8 mouse cellular contexts compared by ENCODE assay signal in genomic region chr13:78194850-78195600, GRCm38 (mm10). TPM values are rescaled to one million over a fixed set of nuclear protein-coding genes. Genes with fewer than 3 reads are reported as not detected.
A peak's percentile ranks its signal among the peaks of the same experiment; 100 is the strongest.
DNase-seq lines count a peak whose midpoint lies in the region; ATAC-seq and TF ChIP-seq lines count a peak whose summit lies in the region.

No protein-coding gene starts in this region.

- ATAC-seq in lung, embryonic 14.5 days (ENCODE audit: insufficient read depth), result 0 out of 2 replicates have a peak, but pooled peaks have one; percentile 9
- peak; percentile 13; the same call in 1 of the 2 replicates for ATAC-seq in forebrain, embryonic 12.5 days (ENCODE audit: low FRiP score)
- no peak for ATAC-seq in liver, embryonic 12.5 days

- H3K36me3 ChIP-seq in lung, embryonic 14.5 days (ENCODE audit: insufficient read depth), result peaks cover 7% of the 10 kb centered on the region; the same call in 1 of the 2 replicates
- H3K36me3 ChIP-seq in forebrain, embryonic 12.5 days (replicated peaks), result peaks cover 29% of the 10 kb centered on the region
- no peaks in the 10 kb centered on the region for H3K36me3 ChIP-seq in liver, embryonic 12.5 days

- peak overlapping the region; percentile 50 for H3K9ac ChIP-seq in lung, embryonic 14.5 days
- H3K9ac ChIP-seq in forebrain, embryonic 12.5 days, result peak overlapping the region; percentile 98
- H3K9ac ChIP-seq in liver, embryonic 12.5 days, result peak overlapping the region; percentile 31

- peak overlapping the region; percentile 37 for H3K4me3 ChIP-seq in lung, embryonic 14.5 days (ENCODE audit: low read depth, low read length)
- peak overlapping the region; percentile 96 for H3K4me3 ChIP-seq in forebrain, embryonic 12.5 days (replicated peaks)
- peak overlapping the region; percentile 30 for H3K4me3 ChIP-seq in liver, embryonic 12.5 days

- TF ChIP-seq CTCF in lung, embryonic 14.5 days (IDR thresholded peaks at IDR 0.05; ENCODE audit: low read depth), result no peak

- peak overlapping the region; percentile 10; the same call in 1 of the 2 replicates for H3K27ac ChIP-seq in lung, embryonic 14.5 days (ENCODE audit: low read depth)
- peak overlapping the region; percentile 95 for H3K27ac ChIP-seq in forebrain, embryonic 12.5 days
- no peak overlapping the region for H3K27ac ChIP-seq in liver, embryonic 12.5 days

- H3K9me3 ChIP-seq in lung, embryonic 14.5 days (ENCODE audit: low read depth, low read length), result no peaks in the 10 kb centered on the region
- H3K9me3 ChIP-seq in forebrain, embryonic 12.5 days, result no peaks in the 10 kb centered on the region
- no peaks in the 10 kb centered on the region for H3K9me3 ChIP-seq in liver, embryonic 12.5 days (replicated peaks)

- H3K4me2 ChIP-seq in lung, embryonic 14.5 days, result peak overlapping the region; percentile 70
- H3K4me2 ChIP-seq in forebrain, embryonic 12.5 days, result peak overlapping the region; percentile 70
- peak overlapping the region; percentile 51 for H3K4me2 ChIP-seq in liver, embryonic 12.5 days

- WGBS in lung, embryonic 14.5 days, result 6% methylated on average over 64 of the region's 64 CpGs
- under 1% methylated on average over 64 of the region's 64 CpGs for WGBS in forebrain, embryonic 12.5 days
- 4% methylated on average over 64 of the region's 64 CpGs for WGBS in liver, embryonic 12.5 days (ENCODE audit: insufficient replicate concordance)

- peaks cover 28% of the 10 kb centered on the region for H3K27me3 ChIP-seq in lung, embryonic 14.5 days (ENCODE audit: insufficient read depth, low read length)
- peaks cover 36% of the 10 kb centered on the region for H3K27me3 ChIP-seq in forebrain, embryonic 12.5 days
- peaks cover 94% of the 10 kb centered on the region for H3K27me3 ChIP-seq in liver, embryonic 12.5 days (replicated peaks)

- peaks cover 5% of the 10 kb centered on the region for H3K4me1 ChIP-seq in lung, embryonic 14.5 days (ENCODE audit: insufficient read depth)
- peaks cover 18% of the 10 kb centered on the region for H3K4me1 ChIP-seq in forebrain, embryonic 12.5 days
- H3K4me1 ChIP-seq in liver, embryonic 12.5 days, result peaks cover 10% of the 10 kb centered on the region

- DNase-seq in adrenal gland, adult (ENCODE audit: inconsistent age in 2 of 2, low spot score in 1 of 2), result peak; percentile 70 to 88
- DNase-seq in adrenal gland, adult 8-10 months, result no peak
- peak; percentile 48 for DNase-seq in lung, embryonic 14.5 days
- DNase-seq in lung, adult 18-20 months, result no peak
- DNase-seq in c-Kit-positive CD71-positive TER-119-positive erythroid progenitor cells, embryonic 14.5 days (ENCODE audit: low spot score), result no peak
- no peak for DNase-seq in testis, postnatal 14 days (ENCODE audit: low spot score)

RNA-seq across cellular contexts. Expression of gene Nr2f1, which starts 4.5 kb away (rescaled TPM):
- total RNA-seq in adrenal gland, adult 8-10 months (2022), result 10 to 100 TPM; 19.1 to 26.2 (median 21.7) TPM
- 6.8 and 9.5 TPM in 2 replicates for polyA plus RNA-seq in lung, embryonic 14.5 days (2014; fragmentation: Nextera tagmentation; extraction: Ambion mirVana)
- 86.3 and 113 TPM in 2 replicates for polyA plus RNA-seq in forebrain, embryonic 12.5 days (2016; fragmentation: Nextera tagmentation; extraction: Ambion mirVana)
- polyA plus RNA-seq in liver, embryonic 12.5 days (2016; fragmentation: Nextera tagmentation; extraction: Ambion mirVana), result 1.5 and 1.7 TPM in 2 replicates

Comparison
In these comparisons a context has a peak if more than half of its experiments do, and no peak if none do; other contexts are left out.
1. DNase-seq: peak in adrenal gland, adult (2 of 2) and lung, embryonic 14.5 days (single experiment); none in adrenal gland, adult 8-10 months (single experiment), lung, adult 18-20 months (0 of 2), c-Kit-positive CD71-positive TER-119-positive erythroid progenitor cells, embryonic 14.5 days (single experiment) and testis, postnatal 14 days (single experiment).
2. H3K4me3 ChIP-seq: peak in every context shown above with its lines; median percentile 96 in forebrain, embryonic 12.5 days; 37 in lung, embryonic 14.5 days; 30 in liver, embryonic 12.5 days.
3. H3K9ac ChIP-seq: peak in every context shown above with its lines; median percentile 98 in forebrain, embryonic 12.5 days; 50 in lung, embryonic 14.5 days; 31 in liver, embryonic 12.5 days.
4. Peak in every context shown above with its lines, with median percentiles within 50 percentile points of each other: H3K4me2 ChIP-seq.